Mouse (Mus musculus) urinary bladder, postnatal 25 days (tissue): ENCODE results near the gene Fam186a.

Experiments used
- DNase-seq: peaks from one replicate; pipeline ENCODE4 v3.0.0; 2022; ENCODE audit warnings: low spot score

The Fam186a gene

GRCm38 (mm10) chr15:99874612-99875333, 92.1 kb downstream of the Fam186a start:
- no peak for DNase-seq

- DNase-seq, result no peak
Observed at GRCm38 (mm10) chr15:99872543-99872942, 94.3 kb downstream of the Fam186a start.
